Mouse (Mus musculus): ENCODE results near the gene Ulk1. TPM values are rescaled to one million over a fixed set of nuclear protein-coding genes. Genes with fewer than 3 reads are reported as not detected.

Ulk1 gene
- 25.2 and 39.0 TPM in 2 replicates for polyA plus RNA-seq (2012; rRNA removed)

DNA sequence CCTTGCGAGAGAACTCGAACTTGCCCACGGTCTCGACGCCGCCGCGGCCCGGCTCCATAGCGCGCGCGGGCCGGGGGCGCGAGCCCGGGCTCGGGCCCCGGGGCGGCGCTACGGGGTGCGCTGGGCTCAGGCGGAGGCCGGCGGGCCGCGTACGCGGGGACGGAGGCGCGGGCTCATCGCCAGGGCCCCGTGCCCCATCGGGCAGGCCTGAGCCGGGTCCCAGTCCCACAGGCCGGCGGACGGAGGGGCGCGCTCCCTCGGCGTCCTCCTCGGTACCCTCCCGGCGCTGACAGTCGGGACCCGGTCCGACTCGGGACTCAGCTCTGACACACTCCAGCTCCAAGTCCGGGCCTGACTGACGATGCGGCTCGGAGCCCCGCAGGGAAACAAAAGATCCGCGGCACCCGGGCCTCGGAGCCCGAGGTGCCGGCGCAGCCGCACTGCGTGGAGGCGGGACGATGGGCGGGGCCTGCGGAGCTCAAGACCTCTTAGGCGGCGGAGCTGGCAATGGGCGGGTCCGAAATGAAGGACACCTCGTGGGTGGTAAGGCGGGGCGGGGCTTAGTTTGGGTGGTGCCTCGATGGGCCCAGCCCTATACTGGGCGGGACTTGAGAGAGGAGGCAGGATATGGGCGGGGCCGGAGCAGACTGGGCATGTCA is at the start of gene Ulk1:
Gene Ulk1, minus strand, starts transcription at position 431 of the 659 bp plus-strand sequence.

DNA sequence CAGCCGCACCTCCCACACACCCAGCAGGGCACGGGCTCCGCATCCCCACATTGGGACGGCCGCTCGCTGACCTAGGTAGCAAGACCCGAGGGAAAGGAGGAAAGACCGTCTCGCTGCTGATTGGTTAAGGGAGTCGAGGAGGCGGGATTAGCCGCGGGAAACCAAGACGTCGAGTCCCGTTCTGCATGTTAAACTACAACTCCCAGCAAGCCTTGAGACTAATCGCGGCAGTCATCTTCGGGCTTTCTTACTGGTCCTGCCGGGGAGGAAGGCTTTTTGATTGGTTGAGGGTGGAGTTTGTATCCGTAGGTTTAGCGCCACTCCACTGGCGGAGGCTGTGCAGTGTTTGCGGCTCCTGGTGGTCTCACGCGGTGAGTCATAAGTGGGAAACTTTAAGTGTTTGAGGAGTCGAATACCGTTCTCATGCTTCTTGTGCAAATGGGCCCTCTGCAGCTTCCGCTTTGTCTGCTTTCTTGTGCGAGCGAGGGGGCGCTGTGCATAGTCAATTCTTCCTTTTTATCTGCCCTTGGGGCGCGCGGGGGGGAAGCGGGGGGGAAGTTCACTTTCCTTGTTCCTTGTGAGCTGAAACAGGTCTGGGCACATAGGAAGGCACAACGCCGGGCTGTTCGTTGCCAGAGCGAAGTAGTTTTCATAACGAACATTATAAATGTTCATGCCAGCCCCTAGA is 29.9 kb upstream of the Ulk1 start, which contains the start of the genes Hscb and Chek2:
Gene Hscb, minus strand, starts transcription at position 100 of the 688 bp plus-strand sequence.
Gene Chek2, plus strand, starts transcription at position 302 of the 688 bp plus-strand sequence.

DNA sequence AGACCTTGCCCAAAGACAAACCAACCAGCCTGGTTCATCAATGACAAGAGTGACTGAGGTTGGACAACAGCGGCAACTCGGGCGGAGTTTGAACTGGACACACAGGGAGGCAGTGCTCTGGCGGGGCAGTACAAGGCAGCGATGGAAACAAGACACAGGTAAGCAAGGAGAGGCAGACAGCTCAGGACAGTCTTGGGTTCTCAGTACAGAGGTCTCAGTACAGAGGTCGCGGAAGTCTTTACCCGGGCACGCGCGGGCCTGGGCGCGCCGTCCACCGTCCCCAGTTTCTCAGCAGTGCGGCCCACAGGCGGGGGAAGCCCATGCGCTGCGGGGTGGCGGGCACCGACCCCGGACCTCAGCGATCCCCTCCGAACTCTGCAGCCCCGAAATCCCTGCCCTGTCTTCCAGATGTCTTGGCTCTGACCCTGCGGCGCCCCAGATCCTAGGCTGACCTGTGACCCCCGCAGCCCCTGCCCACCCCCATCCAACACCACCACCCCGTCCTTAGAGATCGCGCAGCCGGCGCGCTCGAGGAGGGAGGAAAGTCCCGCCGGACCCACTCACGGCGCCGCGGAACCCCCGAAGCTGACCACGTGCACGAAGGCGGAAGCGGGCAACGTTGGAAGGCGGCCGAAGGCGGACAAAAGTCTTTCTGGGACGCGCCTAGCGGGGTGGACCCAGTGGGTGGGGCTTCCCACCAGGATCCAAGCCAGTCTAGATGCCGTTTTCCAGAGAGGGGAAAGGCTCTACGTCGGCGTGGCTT is 29.7 kb downstream of the Ulk1 start, which contains the start of gene Pus1:
Gene Pus1, minus strand, starts transcription at position 662 of the 763 bp plus-strand sequence.

DNA sequence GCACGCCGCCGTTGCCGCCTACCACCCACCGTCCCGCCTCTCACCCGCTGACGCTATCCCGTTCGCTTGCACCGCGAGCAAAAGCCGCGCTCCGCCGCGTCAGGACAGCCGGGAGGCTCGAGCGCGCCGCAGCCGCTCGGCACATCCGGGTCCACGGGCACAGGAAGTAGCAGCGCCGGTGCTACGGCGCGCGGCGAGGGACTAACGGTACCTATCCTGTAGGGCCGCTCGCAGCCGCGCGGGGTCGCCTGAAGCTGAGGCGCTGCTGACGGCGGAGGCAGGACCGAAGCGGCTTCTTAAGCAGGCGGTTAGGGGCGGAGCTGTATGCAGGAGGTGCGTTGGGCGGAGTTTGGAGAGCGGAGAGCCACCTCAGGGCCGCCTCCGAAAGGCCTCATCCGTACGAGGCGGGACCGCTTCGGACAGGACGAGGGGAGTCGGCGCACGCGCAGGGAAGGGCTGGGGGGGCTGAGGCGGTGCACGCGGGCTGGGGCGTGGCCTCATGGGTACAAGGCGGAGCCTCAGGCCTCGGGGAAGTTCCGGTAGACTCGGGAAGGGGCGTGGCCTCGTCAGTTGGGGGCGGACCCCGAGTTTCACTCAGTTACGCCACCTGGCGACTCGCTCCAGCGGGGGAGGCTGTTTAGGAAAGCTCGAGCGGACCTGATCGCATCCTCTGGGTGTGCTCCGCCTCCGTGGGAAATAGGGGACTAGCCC is 39.3 kb downstream of the Ulk1 start, which contains the start of gene Ep400:
Gene Ep400, minus strand, starts transcription at position 270 of the 711 bp plus-strand sequence.

Other genes with a start within 250 kb of the Ulk1 start
- gene Noc4l, start 156.7 kb downstream of the Ulk1 start, polyA plus RNA-seq (2012; rRNA removed): 24.1 and 34.4 TPM in 2 replicates
- 4.5 and 5.0 TPM in 2 replicates for gene Ddx51, start 156.6 kb downstream of the Ulk1 start, polyA plus RNA-seq (2012; rRNA removed)
- 19.3 and 25.2 TPM in 2 replicates for gene Ep400, start 39.4 kb downstream of the Ulk1 start, polyA plus RNA-seq (2012; rRNA removed)
- 10.5 and 11.8 TPM in 2 replicates for gene Pus1, start 29.4 kb downstream of the Ulk1 start, polyA plus RNA-seq (2012; rRNA removed)
- gene Hscb, start 29.7 kb upstream of the Ulk1 start, polyA plus RNA-seq (2012; rRNA removed): 5.8 and 9.0 TPM in 2 replicates
- 3.1 and 3.3 TPM in 2 replicates for gene Chek2, start 29.9 kb upstream of the Ulk1 start, polyA plus RNA-seq (2012; rRNA removed)
- gene Ttc28, start 69.7 kb upstream of the Ulk1 start, polyA plus RNA-seq (2012; rRNA removed): 1.9 and 2.4 TPM in 2 replicates